Mouse (Mus musculus) gastrocnemius, postnatal 25 days (tissue): ENCODE results near the gene Pafah2. TPM values are rescaled to one million over a fixed set of nuclear protein-coding genes. Genes with fewer than 3 reads are reported as not detected.
"Not testable (repeated sequence)": the region's sequence is repeated elsewhere in the genome, so short reads cannot be mapped to it uniquely, and the experiment has no call there.

Experiments
- DNase-seq: peaks from one replicate; pipeline ENCODE4 v3.0.0; 2022
- total RNA-seq, 2 experiments: library from RNA; stranded (reverse); gene quantifications; 1 replicate in 1 of 2; 2 replicates in 1 of 2; pipeline ENCODE4 v1.2.3; 2021

The Pafah2 gene
- total RNA-seq, 2 experiments from 2014 or later = 3.2 TPM

DNA sequence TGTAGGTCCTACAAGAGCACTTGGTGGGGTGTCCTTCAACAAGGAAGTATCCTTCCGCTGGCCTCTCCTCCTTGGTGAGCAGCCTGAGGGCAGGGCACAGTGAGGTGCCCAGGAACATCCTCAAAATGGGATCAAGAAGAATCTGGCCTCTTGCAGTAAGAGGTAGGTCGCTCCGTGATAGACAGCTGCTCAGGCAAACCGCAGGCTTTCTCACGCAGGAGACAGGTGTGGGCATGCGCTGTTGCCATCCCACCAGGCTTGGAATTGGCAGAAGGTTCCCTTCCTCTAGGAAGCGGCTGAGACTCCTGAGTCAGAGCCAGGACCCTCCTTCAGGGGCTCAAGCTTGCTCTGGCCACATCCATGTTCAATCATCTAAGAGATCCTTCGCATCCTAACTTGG is 22.8 kb upstream of the Pafah2 start:
- no peak for DNase-seq

DNA sequence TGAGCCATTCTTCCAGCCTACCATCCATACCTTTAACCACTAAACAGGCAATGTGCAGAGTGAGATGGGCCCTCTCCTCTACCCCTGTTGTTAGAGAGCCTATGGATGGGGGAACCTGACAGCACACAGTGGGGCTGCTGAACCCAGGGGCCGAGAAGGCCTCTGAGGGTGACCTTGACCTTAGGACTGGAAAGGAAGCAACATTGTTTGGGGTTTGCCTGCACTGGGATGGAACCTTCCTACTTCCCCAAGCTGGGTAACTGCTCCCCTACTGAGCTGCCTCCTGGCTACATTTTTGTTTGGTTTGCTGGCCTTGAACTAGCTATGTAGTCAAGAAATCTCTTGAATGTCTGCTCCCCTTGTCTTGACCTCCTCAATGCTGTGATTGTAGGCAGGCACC is 21.8 kb upstream of the Pafah2 start:
- no peak for DNase-seq

DNA sequence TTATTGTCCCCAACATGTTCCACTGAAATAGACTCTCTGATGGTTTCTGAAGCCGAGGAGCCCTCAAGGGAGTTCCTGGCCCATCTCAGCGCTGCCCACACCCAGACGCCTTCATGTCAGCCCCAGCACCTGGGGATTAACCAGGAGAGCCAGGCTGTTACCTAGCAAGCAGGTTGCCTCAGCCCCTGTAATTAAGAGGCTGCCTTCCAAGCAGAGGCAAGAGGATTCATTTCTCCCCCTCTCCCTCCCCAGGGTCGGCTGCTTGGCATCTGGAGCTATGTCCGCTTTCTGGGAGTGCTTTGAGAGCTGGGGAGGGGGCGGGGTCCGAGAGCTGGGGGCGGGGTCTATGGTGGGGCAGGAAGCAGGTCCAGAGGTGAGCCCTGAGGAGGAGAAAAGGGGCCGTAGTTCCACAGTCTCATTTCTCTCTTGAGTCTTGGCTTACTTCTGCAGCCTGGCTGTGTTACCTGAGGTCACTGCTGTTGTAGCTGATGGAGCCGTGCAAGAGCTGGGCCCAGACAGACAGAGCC is 18.0 kb upstream of the Pafah2 start:
- no peak for DNase-seq

DNA sequence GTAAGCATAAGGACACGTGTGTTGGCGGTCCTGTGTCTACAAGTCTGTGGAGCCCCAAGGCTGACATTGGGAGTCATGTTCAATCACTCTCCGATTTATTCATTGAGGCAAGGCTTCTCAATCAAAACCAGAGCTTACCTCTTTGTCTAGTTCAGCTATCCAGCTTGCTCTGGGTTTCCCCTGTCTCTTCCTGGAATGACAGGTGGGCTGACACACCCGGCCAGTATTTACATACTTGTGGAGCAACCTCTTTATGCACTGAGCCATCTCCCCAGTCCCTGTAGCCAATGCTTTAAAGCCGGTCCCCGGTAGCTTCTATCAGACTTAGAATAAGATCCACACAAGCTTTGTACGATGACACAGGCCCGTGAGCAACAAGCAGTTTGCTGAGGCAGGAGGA is 16.6 kb upstream of the Pafah2 start:
- DNase-seq = no peak

DNA sequence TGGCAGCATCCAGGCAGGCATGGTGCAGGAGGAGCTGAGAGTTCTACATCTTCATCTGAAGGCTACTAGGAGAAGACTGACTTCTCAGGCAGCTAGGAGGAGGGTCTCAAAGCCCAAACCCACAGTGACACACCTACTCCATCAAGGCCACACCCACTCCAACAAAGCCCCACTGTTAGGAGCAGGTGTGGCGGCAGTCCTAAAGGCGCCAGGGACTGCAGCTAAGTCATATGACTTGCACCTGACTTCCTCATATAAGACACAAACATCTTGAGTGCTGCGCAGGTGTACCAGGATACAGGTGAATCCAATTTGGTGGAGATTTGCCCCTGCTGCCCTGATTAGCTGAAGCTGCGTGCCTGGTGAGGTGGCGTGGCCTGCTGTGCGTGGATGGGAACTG is 12.4 kb upstream of the Pafah2 start, which contains the start of gene Extl1:
Gene Extl1, minus strand, starts transcription at position 101 of the 400 bp plus-strand sequence.
- not testable (repeated sequence) for DNase-seq

DNA sequence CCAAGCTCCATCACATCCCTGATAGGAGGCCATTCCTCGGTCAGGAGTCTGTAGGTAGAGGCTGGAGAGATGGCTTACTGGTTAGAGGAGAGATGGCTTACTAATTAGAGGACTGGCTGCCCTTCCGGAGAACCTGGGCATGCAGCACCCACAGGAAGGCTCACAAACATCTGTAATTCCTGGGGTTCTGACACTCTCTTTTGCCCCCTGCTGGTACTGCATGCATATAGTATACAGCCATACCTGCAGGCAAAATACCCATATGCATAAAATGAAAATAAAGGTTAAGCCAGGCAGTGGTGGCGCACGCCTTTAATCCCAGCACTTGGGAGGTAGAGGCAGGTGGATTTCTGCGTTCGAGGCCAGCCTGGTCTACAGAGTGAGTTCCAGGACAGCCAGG is 8.9 kb upstream of the Pafah2 start:
- DNase-seq = no peak

DNA sequence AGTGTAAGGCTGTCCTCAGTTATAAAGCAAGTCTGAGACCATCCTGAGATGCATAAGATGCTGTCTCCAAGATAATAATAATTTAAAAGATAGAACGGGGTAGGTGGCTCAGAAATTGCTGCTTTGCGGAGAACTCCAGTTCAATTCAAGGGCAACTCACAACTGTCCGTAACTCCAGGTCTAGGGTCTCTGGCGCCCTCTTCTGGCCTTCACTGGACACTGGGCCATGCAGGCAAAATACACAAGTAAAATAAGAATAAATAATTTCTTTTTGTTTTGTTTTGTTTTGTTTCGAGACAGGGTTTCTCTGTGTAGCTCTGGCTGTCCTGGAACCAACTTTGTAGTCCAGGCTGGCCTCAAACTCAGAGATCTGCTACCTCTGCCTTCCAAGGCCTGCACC is 7.7 kb upstream of the Pafah2 start:
- DNase-seq = no peak

DNA sequence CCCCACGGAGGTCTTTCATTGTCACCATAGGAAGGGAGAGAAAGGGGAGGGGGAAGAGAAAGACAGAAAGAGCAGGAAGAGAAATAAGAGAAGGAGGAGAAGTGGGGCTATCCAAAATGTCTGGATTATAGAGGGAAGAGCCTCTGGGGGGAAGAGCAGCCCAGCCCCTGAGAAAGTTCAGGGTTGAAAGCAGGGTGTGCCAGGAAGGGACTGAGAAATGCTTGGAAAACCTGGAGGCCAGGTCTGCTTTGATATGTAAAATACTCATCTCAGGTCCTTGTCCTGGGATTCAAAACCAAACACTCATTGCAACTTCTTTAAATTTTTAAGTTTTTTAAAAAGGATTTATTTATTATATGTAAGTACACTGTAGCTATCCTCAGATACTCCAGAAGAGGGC is 4.5 kb upstream of the Pafah2 start:
- DNase-seq = no peak

DNA sequence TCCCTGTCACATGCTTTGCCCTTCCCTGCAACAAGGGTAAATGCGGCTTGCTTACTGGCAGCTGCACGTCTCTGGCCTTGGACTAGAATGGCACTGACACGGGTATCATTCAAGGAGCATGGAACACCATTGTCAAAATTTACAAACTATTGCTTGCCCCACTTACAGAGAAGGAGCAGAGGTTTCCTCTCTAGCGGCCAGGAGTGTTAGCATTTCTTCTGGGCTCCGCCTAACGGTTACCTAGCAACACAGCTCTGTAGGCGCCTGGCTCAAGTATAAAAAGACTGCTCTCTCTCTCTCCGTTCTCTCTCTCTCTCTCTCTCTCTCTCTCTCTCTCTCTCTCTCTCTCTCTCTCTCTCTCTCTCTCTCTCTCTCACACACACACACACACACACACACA is 3.5 kb upstream of the Pafah2 start:
- no peak for DNase-seq

DNA sequence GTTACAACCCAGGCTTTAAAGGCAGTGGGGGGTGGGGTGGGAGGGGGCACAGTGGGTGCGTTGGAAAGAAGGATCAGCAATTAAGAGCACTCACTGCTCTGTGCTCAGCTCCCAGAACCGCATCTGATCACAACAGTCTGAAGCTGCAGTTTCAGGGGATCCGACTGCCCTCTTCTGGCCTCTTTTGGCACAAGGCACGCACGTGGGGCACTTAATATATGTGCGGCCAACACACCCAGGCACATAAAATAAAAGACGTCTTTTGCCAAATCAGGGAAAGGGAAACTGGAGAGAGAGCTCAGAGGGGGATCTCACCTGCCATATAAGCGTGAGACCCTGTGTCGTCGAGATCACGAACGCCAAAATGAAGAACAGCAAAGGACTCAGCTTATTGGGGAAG is 3.1 kb upstream of the Pafah2 start:
- DNase-seq = no peak

DNA sequence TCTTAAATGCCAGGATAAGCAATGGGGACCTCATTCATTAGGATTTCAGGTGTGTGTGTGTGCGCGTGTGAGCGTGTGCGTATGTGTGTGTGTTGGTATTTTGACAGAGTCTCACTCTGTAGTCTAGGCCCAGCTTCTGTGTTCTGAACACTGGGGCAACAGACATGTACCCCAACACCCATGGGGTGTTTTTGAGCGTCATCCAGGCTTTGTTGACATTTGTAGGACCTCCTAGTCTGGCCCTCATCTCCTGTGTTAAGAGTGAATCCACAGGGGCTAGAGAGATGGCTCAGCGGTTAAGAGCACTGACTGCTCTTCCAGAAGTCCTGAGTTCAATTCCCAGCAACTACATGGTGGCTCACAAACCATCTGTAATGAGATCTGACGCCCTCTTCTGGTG is 978 bp upstream of the Pafah2 start:
- DNase-seq = no peak

DNA sequence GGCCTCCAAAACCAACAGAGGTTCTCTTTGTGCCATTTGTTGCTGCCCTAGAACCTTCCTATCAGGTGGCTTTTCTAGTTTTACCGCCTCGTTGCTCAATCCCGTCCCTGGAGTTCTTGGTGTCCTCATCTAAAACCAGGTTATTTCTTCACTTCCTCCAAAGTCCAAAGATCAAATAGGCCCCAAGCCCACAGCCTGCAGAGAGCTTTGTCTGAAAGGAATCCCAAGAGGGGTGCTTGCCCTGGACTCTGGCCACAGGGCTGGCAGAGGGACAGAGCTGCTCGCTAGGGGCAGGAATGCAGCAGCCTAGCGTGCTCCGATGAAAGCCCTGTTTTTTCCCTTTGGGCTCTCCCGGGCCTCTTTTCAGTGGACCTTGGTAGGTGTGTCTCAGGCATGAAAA is 1.0 kb downstream of the Pafah2 start:
- peak; percentile 46 for DNase-seq

DNA sequence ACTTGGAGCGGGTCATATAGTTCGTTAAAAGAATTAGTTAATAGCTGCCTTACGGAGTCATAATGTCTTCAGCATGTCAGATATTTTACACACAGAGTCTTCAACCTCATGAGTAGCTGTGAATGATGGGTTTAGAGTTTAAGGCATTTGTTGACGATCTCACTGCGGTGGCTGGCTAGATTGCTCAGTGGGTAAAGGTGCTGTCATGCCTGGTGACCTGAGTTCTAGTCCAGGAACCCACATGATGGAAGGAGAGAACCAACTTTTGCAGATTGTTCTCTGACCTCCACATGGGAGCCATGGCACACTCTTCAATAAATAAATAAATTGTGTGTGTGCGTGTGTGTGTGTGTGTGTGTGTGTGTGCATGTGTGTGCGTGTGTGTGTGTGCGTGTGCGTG is 1.6 kb downstream of the Pafah2 start:
- DNase-seq = no peak

DNA sequence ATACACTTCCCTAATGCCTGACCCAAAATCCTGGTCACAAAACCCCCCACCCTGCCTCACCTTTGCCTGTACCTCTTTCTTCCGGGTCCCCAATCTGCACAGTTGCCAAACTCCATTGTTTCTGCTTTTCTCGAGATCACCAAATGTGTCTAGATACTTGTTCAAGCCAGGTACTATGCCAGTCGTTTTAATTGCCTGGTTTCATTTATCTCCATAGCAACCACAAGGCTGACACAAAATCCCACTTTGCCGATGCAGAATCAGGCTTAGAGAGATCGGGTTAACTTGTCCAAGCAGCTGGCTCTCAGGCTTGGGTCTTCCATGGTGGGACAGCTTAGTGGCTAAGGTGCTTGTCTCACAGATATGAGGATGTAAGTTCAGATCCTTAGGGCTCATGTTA is 4.1 kb downstream of the Pafah2 start:
- DNase-seq = no peak

DNA sequence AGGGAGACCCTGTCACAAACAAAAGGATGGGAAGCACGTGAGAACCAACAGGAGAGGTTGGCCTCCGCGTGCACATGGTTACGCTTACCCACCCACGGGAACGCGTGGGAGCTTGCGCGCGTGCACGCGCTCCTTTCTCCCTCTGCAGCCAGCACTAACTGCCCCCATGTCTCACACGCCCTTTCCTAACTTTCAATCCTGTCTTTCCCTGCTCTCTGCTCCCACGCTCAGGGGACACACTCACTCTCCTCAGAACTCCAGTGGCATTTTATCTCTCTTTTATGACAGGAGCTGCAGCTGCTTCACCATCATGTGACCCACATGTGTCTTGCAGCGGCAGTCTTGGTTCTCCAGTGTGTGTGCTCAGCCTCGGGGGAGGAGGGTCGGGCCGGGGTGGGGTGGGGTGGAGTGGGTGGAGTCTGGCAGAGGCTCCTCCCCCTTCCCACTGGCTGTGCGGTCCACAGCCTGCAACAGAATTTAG is 5.1 kb downstream of the Pafah2 start:
- peak; percentile 66 for DNase-seq

DNA sequence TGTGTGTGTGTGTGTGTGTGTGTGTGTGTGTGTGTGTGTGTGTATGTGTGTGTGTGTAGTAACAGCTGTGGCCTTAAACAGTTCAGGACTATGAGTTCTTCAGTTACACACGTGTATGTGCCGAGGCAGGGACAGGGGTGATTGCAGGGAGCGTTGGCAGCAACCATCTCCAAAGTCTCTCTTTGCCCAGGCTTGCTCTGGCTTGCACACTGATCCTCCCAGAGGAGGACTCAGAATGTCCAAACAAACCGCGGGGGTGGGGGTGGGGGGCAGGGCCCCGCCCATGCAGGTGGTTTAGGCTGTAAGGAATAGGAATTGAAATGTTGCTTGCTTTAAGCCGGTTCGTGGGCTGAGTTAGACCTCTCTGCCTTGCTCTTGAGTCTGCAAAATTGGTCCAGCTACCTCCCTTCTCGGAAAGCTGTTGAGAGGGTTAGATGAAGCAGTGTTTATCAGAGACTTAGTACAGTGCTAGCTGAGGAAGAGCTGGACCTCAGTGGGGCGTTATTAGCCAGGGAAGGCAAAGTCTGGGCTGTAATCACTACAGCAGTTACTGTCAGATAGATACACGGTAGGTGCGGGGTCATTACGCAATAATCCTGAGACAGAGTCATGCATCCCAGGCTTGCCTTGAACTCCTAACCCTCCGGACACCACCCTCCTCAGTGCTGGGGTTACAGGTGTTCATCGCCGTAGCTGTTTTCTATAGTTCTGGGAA is 5.9 kb downstream of the Pafah2 start:
- no peak for DNase-seq

DNA sequence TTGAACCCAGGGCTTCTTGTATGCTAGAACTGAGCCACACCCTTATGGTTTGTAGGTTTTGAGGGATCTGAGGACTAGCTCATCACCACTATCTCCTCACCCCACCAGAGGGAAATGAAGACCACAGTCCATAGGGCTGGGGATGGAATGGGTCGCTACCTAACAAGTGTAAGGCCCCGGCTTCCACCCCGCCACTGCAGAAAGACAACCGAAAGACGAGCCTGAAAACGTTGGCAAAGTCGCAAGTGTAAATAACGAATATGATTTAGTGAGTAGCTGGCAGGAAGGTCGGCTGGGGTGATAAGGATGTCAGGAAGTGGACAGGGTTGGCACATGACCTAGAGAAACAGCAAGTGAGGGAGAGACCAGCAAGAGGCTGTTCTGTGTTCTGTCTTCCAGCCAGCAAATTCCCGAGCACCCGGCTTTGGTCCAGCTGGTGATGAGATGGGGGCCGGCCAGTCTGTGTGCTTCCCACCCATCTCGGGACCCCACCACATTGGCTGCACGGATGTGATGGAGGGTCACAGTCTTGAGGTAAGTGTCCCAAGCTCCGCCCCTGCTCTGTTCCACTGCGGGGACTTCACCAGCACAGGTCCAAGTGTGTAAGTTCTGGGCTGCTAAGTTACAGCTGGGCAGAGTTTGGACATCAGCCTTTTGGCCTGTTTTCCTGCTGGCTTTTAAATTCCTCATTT is 6.6 kb downstream of the Pafah2 start:
- no peak for DNase-seq

DNA sequence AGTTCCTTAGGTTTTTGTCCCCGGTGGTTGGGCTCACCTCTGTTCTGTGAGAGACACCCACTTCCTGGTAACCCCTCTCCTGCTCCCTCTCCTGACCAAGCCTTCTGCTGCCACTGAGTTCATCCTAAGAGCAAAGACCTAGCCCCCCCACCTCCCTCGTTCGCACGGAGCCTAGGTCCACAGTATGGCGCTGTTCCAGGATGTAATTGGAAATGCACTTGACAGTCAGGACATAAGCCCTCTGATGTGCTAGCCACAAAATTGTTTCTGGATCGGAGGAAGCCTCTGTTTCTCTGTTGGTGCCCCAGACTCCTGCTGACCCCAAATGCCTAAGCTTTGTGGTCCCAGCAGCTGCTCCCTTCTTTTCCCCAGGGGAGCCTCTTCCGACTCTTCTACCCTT is 7.6 kb downstream of the Pafah2 start:
- DNase-seq = no peak

DNA sequence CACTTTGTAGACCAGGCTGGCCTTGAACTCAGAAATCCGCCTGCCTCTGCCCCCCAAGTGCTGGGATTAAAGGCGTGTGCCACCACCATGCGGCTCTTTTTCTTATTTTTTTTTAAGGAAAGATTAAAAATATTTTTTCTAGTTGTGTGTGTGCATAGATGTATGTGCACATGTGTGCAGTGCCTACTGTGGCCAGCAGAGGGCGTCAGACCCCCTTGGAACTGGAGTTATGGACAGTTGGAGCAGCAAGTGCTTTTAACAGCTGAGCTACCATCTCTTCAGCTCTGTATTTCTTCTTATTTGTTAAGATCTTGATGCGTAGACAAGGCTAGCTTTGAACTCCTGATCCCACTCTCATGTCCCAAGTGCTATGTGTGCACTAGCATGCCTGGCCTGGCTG is 13.2 kb downstream of the Pafah2 start:
- DNase-seq = no peak

DNA sequence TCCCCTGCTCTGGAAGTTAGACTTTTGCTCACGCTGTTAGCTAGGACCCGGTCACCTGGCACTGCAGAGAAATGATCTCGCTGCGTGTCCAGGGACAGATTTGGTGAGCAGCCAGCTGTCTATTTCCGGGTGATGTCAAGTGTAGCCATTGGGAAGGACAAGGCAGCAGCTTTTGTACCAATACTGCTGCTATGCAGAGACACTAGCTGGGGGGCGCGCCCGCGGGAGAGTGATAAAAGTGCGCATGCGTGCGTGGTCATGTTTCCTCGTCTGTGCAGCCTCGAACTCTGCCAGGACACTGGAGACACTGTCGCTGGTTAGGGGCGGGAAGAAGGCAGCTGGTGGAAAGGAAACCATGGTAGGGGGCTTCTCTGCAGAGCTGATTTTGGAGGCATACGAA is 20.1 kb downstream of the Pafah2 start:
- no peak for DNase-seq

DNA sequence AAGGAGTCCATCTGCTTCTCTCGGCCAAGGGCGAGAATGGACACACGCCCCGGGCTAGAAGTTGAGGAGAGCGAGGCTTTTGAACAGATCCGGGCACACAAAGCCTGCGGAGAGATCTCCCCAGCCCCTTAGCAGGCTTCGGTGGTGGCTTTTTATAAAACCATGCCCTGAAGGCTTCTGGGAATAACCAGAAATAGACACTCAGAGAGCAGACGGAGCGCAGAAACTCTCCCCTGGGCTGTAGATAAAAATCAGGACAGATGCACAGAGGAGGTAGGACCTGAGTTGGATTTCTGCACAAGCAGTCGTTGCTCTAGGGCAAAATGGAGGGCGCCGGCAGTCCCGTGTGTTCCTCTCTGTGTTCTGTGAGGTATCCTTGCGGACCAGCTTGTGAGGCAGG is 20.5 kb downstream of the Pafah2 start:
- DNase-seq = no peak

DNA sequence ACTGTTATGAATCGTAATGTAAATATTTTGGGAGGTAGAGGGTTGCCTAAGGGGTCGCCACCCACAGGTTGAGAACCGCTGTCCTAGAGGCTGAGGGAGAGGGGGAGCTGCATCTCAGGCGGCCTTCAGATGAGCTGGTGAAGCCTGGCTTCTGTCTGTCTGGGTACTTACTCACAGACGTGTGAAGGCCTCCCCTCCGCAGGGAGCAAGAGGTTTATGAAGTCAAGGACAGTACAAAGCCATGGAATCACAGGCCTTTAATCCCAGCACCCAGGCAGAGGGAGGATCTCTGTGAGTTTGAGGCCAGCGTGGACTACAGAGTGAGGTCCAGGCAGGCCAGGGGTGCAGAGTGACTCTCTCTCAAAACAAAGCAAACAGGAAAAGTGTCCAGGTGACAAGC is 21.0 kb downstream of the Pafah2 start:
- no peak for DNase-seq

DNA sequence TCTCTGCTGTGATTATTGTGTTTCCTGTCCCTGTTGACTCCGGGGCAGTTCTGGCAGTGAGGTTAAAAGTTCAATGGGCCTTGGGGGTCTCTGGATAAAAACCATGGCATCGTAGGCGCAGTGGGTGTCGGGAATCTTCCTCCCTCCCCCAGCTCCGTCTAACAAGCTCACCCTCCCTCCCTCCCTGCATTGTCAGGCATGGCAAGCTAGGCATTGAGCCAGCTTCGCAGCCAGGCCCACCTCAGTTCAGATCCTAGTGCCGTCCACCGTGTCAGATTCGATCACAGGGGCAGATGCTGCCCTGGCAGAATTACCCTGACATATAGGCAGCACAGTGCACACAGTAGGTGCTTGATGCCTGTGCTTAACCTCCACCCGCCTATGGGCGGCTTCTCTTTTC is 25.9 kb downstream of the Pafah2 start:
- no peak for DNase-seq

DNA sequence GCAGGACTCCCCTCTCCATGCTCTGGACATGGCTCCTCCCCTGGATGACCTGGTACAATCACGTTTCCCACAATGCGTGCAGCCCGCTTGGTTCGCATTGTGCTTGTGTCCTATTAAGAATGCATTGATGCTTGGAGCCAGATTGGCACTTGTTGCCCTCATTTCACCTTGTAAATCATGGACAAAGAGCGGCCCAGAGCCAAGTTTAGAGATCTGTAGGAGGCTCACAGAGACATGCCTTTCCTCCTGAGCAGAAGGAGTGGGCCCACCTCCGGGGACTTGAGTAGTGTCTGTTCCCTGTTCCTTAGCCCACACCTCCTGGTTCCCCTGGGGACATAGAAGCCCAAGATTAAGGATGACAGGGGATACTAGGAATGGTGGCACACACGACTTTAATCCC is 27.8 kb downstream of the Pafah2 start:
- no peak for DNase-seq
